Mouse (Mus musculus) liver, postnatal 0 days (tissue): ENCODE results near the gene Slit3. TPM values are rescaled to one million over a fixed set of nuclear protein-coding genes. Genes with fewer than 3 reads are reported as not detected.

Source experiments
- ATAC-seq: fragments of 200-750 bp; cut with Nextera tagmentation; 2 replicates; pipeline ENCODE4 v1.8.0; 2017; ENCODE audit warnings: mild to moderate bottlenecking, moderate library complexity
- DNase-seq: peaks from one replicate; pipeline ENCODE4 v3.0.0-alpha.2; 2016
- H3K27ac ChIP-seq: fragments of 300-500 bp; sonication (generic); 2 replicates; pipeline ENCODE4 v1.5.1; 2014; ENCODE audit warnings: antibody characterized with exemption, moderate library complexity, mild to moderate bottlenecking, low read depth
- H3K27me3 ChIP-seq: fragments of 300-500 bp; sonication (generic); 2 replicates; pipeline ENCODE4 v1.6.1; 2014; ENCODE audit warnings: low read length, control low read depth, mixed read lengths; ENCODE audit not compliant: insufficient read depth
- H3K36me3 ChIP-seq: fragments of 300-500 bp; sonication (generic); replicated peaks from 2 replicates; pipeline ENCODE4 v1.6.1; 2014; ENCODE audit warnings: mild to moderate bottlenecking, control low read depth, low read length, moderate library complexity, mixed read lengths; ENCODE audit not compliant: insufficient read depth
- H3K4me1 ChIP-seq: fragments of 300-500 bp; sonication (generic); 2 replicates; pipeline ENCODE4 v1.6.1; 2014; ENCODE audit warnings: antibody characterized with exemption, mild to moderate bottlenecking, control low read depth; ENCODE audit not compliant: insufficient read depth
- H3K4me2 ChIP-seq: fragments of 300-500 bp; sonication (generic); 2 replicates; pipeline ENCODE4 v1.6.1; 2014; ENCODE audit warnings: low read depth, mild to moderate bottlenecking, low read length, moderate library complexity, mixed read lengths
- H3K4me3 ChIP-seq: fragments of 300-500 bp; sonication (generic); 2 replicates; pipeline ENCODE4 v1.5.1; 2014; ENCODE audit warnings: low read depth, low read length
- H3K9ac ChIP-seq: fragments of 300-500 bp; sonication (generic); replicated peaks from 2 replicates; pipeline ENCODE4 v1.6.1; 2014; ENCODE audit warnings: mild to moderate bottlenecking, moderate library complexity
- H3K9me3 ChIP-seq: fragments of 300-500 bp; sonication (generic); 2 replicates; pipeline ENCODE4 v1.6.1; 2016; ENCODE audit warnings: mild to moderate bottlenecking, control low read depth, low read length, mixed read lengths
- CTCF ChIP-seq: sonication (generic); IDR thresholded peaks from 2 replicates; pipeline ENCODE4 v1.5.1; 2016; ENCODE audit warnings: antibody characterized with exemption, low read depth
- EP300 ChIP-seq: IDR thresholded peaks from 2 replicates; pipeline ENCODE4 v1.6.1; 2016; ENCODE audit warnings: antibody characterized with exemption, low read depth, mild to moderate bottlenecking
- WGBS: fragments of 180-500 bp; shearing (Covaris S2); extraction: QIAGEN DNeasy Blood & Tissue Kit; methylation state at CpG from one replicate; pipeline ENCODE4 v1.1.7; 2014; ENCODE audit not compliant: insufficient replicate concordance; 5-methylcytosine and 5-hydroxymethylcytosine counted together
- polyA plus RNA-seq: library from polyadenylated mRNA; unstranded; fragments of >200 nt; fragmentation: Nextera tagmentation; extraction: Ambion mirVana; gene quantifications from 2 replicates; pipeline ENCODE4 v1.2.1, GENCODE M21; 2015

The Slit3 gene
- polyA plus RNA-seq, 1 experiment from 2014 or later: 0.20 TPM

DNA sequence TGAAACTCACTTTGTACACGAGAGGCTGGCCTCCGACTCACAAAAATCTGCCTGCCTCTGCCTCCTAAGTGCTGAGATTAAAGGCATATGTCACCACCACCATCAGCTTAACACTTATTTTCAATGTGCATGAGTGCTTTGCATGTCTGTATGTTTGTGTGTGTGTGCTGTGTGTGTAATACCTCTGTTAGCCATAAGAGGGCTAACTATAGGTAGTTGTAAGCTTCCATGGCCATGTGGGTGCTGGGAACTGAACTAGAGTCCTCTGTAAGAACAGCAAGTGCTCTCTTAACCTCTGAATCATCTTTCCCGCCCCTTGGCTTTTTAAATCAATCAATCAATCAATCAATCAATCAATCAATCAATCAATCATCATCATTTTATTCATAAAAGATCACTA, 251.4 kb downstream of the Slit3 start:
- Histone ChIP-seq H3K4me3 (no peak overlapping the region), H3K4me1 (no peaks in the 10 kb centered on the region), H3K9ac (no peak overlapping the region), H3K36me3 (no peaks in the 10 kb centered on the region), H3K27me3 (no peaks in the 10 kb centered on the region), H3K9me3 (peaks cover 3% of the 10 kb centered on the region; the same call in 1 of the 2 replicates), H3K27ac (no peak overlapping the region), H3K4me2 (no peak overlapping the region)
- ATAC-seq (no peak), DNase-seq (no peak)
- WGBS: 81% methylated on average over 3 of the region's 3 CpGs
- TF ChIP-seq CTCF: 0 out of 2 replicates have a peak, but pooled peaks have one; percentile 11
- no peak for TF ChIP-seq EP300

DNA sequence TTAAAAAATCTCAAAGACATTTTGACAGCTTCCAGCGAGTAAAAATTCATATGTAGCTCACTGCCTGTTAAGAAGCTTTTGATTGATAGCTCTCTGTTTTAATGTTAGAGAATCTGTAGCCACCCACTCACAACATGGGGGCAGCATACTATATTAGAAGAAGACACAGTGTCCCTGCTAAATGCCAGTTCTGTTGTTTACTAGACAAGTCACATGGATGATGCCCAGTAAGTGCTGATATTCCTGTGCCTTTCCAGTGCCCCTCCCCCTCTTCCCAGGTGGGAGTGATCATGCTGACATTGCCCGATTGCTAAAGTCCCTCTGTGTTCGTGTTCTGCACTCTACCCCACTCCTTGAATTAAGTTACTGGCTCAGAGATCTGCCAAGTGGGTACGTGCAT, 254.0 kb downstream of the Slit3 start:
- Histone ChIP-seq H3K4me3 (no peak overlapping the region), H3K9ac (no peak overlapping the region), H3K36me3 (no peaks in the 10 kb centered on the region), H3K27ac (no peak overlapping the region), H3K4me2 (no peak overlapping the region), H3K27me3 (no peaks in the 10 kb centered on the region), H3K9me3 (peaks cover 3% of the 10 kb centered on the region; the same call in 1 of the 2 replicates), H3K4me1 (no peaks in the 10 kb centered on the region)
- WGBS: 71% methylated on average over 4 of the region's 4 CpGs
- DNase-seq: no peak
- ATAC-seq: no peak
- TF ChIP-seq CTCF (no peak), EP300 (no peak)

DNA sequence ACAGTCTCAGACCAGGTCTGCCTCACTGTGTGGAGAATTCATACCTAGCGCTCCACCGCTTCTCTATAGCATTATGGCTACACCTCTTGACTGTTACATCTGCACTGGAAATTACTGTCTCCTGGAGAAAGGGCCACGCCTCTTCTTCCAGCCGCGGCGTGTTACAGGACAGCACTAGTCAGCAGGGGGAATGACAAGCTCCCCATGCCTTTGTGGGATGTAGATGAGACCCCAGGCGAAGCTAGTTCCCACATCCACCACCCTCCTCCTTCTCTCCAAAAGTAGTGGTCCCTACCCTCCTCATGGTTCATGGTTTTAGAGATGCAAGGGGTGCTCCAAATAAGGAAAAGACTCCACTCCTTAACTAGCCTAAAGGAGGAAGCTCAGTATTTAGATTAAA, 257.8 kb downstream of the Slit3 start:
- H3K27me3 ChIP-seq: 0 out of 2 replicates have a peak, but pooled peaks cover 2% of the 10 kb centered on the region
- H3K4me1 ChIP-seq: no peaks in the 10 kb centered on the region
- no peak for DNase-seq
- no peaks in the 10 kb centered on the region for H3K36me3 ChIP-seq
- H3K27ac ChIP-seq: no peak overlapping the region
- TF ChIP-seq EP300: no peak
- no peak for TF ChIP-seq CTCF
- H3K9me3 ChIP-seq: no peaks in the 10 kb centered on the region
- no peak overlapping the region for H3K9ac ChIP-seq
- ATAC-seq: no peak
- no peak overlapping the region for H3K4me3 ChIP-seq
- no peak overlapping the region for H3K4me2 ChIP-seq
- 72% methylated on average over 7 of the region's 7 CpGs for WGBS

DNA sequence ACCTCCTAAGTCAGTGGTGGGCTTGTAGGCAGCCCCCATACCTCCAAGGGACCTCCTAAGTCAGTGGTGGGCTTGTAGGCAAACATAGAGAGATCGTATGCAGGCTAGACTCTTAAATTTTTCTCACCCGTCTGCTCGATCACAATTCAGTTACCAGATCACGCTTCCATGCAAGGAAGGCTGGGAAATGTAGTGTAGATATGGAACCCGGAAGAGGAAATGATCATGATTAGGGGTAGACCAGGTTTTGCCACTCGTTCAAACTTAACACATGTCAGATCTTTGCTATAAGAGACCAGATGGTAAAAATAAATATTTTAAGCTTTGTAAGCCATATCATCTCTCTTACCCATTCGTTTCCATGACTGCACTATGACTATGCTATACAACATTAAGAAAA, 258.4 kb downstream of the Slit3 start:
- H3K27ac ChIP-seq: no peak overlapping the region
- H3K4me1 ChIP-seq: no peaks in the 10 kb centered on the region
- H3K4me2 ChIP-seq: no peak overlapping the region
- 74% methylated on average over 7 of the region's 7 CpGs for WGBS
- H3K4me3 ChIP-seq: no peak overlapping the region
- no peak for DNase-seq
- no peak for ATAC-seq
- H3K27me3 ChIP-seq: 0 out of 2 replicates have a peak, but pooled peaks cover 2% of the 10 kb centered on the region
- H3K36me3 ChIP-seq: no peaks in the 10 kb centered on the region
- H3K9ac ChIP-seq: no peak overlapping the region
- no peak for TF ChIP-seq CTCF
- no peak for TF ChIP-seq EP300
- no peaks in the 10 kb centered on the region for H3K9me3 ChIP-seq

DNA sequence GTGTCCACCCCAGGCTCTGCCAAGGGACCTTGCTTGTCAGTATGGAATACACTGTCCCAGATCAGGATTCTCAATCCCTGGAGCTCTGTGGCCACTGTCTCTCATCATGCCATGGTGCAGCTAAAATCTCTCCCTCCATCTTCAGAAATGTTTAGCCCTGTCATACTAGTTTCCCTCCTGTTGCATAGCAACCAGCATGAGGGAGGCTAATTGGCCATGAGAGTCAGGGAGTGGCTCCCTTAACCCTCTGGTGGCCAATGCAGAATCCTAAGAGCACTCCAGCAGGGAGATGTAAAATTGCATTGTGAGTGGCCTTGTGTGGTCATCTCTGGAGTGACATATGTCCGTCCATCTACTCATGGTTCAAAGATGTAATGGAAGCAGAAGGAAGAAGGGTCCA, 259.7 kb downstream of the Slit3 start:
- Histone ChIP-seq H3K9ac (no peak overlapping the region), H3K9me3 (no peaks in the 10 kb centered on the region), H3K4me1 (no peaks in the 10 kb centered on the region), H3K36me3 (no peaks in the 10 kb centered on the region), H3K4me2 (no peak overlapping the region), H3K27ac (no peak overlapping the region), H3K4me3 (no peak overlapping the region), H3K27me3 (0 out of 2 replicates have a peak, but pooled peaks cover 2% of the 10 kb centered on the region)
- DNase-seq: no peak
- WGBS: 77% methylated on average over 1 of the region's 1 CpGs
- TF ChIP-seq EP300 (no peak), CTCF (no peak)
- ATAC-seq: no peak

DNA sequence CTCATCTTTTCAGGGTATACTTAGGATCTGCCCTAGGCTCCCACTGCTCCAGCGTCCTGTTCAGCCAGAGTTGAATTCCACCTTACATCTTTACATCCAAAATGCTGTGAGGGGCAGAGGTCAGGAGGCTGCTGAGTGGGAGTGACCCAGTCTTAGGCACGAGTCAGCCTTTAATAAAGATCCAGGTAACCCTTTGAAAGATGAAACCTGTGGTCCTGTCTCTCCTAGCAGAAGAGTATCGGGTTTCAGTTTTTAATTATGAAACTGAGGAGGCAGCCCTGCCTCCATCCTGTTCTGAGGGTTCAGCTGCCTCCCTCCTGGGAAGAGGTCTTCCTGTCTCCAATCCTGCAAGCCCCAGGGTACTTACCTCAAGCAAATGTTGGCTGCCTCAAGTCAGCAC, 264.4 kb downstream of the Slit3 start:
- ATAC-seq (no peak), DNase-seq (no peak)
- 27% methylated on average over 3 of the region's 3 CpGs for WGBS
- H3K9me3 ChIP-seq: no peaks in the 10 kb centered on the region
- no peak overlapping the region for H3K4me3 ChIP-seq
- H3K27ac ChIP-seq: no peak overlapping the region
- no peaks in the 10 kb centered on the region for H3K4me1 ChIP-seq
- no peaks in the 10 kb centered on the region for H3K36me3 ChIP-seq
- no peak for TF ChIP-seq EP300
- no peak for TF ChIP-seq CTCF
- no peak overlapping the region for H3K4me2 ChIP-seq
- 0 out of 2 replicates have a peak, but pooled peaks cover 2% of the 10 kb centered on the region for H3K27me3 ChIP-seq
- H3K9ac ChIP-seq: no peak overlapping the region

DNA sequence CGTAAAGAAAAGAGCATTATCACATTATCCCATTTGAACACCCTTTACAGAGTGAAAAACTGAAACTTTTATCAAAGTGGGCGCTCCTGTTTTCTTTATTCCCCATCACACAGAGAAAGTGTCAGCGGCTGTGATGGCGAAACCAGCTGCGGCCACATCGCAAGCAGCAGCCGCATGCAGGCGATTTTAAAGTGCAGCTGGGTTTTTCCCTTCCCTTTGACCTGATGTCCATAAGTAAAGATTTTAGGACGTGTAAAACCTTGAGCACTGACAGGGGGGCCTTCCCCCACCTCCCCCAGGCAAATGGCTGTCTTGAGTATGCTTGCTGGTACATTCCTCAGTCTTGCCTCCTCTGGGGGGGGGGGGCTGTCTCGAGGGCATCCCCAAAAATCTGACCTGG, 266.8 kb downstream of the Slit3 start:
- WGBS: 83% methylated on average over 10 of the region's 10 CpGs
- H3K9ac ChIP-seq: no peak overlapping the region
- H3K27me3 ChIP-seq: no peaks in the 10 kb centered on the region
- H3K9me3 ChIP-seq: no peaks in the 10 kb centered on the region
- no peaks in the 10 kb centered on the region for H3K4me1 ChIP-seq
- H3K4me2 ChIP-seq: no peak overlapping the region
- ATAC-seq: no peak
- H3K36me3 ChIP-seq: no peaks in the 10 kb centered on the region
- no peak for DNase-seq
- no peak overlapping the region for H3K4me3 ChIP-seq
- no peak for TF ChIP-seq CTCF
- TF ChIP-seq EP300: no peak
- no peak overlapping the region for H3K27ac ChIP-seq
